Comparison of ENCODE assay signal across 8 mouse cellular contexts in genomic region chr7:99140511-99140910, GRCm38 (mm10). TPM values are rescaled to one million over a fixed set of nuclear protein-coding genes. Genes with fewer than 3 reads are reported as not detected.
A peak's percentile ranks its signal among the peaks of the same experiment; 100 is the strongest.
DNase-seq lines count a peak whose midpoint lies in the region; ATAC-seq and TF ChIP-seq lines count a peak whose summit lies in the region.

No protein-coding gene starts in this region.

- no peak for TF ChIP-seq CTCF in layer of hippocampus, adult 2 months (conservative IDR thresholded peaks at IDR 0.05)
- TF ChIP-seq CTCF in liver, embryonic 14.5 days (IDR thresholded peaks at IDR 0.05; ENCODE audit: low read depth) = no peak

- WGBS in forebrain, embryonic 12.5 days = 0% methylated on average over 20 of the region's 39 CpGs
- WGBS in liver, embryonic 14.5 days (ENCODE audit: insufficient replicate concordance) = under 1% methylated on average over 39 of the region's 39 CpGs

- H3K36me3 ChIP-seq in forebrain, embryonic 12.5 days (replicated peaks) = no peaks in the 10 kb centered on the region
- no peaks in the 10 kb centered on the region for H3K36me3 ChIP-seq in liver, embryonic 14.5 days (replicated peaks; ENCODE audit: control insufficient read depth, insufficient read depth, low read depth)

- H3K4me1 ChIP-seq in forebrain, embryonic 12.5 days = peaks cover 21% of the 10 kb centered on the region
- peaks cover 13 to 17% of the 10 kb centered on the region in 2 experiments for H3K4me1 ChIP-seq in liver, embryonic 14.5 days (replicated peaks; ENCODE audit: control insufficient read depth in 2 of 2, insufficient read depth in 2 of 2, low read length in 1 of 2)

- DNase-seq in layer of hippocampus, adult 2 months (ENCODE audit: low spot score in 2 of 2) = no peak
- DNase-seq in layer of hippocampus, adult 11-12 months (ENCODE audit: low spot score) = no peak
- DNase-seq in R1 (ENCODE audit: low read depth, low spot score) = peak; percentile 37
- DNase-seq in liver, embryonic 14.5 days (ENCODE audit: low read depth in 3 of 3, low spot score in 3 of 3) = no peak
- DNase-seq in layer of hippocampus, adult 9-11 months = no peak
- no peak for DNase-seq in layer of hippocampus, adult 8-10 months (ENCODE audit: low spot score in 2 of 2)

- H3K4me3 ChIP-seq in layer of hippocampus, adult 2 months = peak overlapping the region; percentile 92
- H3K4me3 ChIP-seq in forebrain, embryonic 12.5 days (replicated peaks) = peak overlapping the region; percentile 94
- peak overlapping the region; percentile 86 to 90 for H3K4me3 ChIP-seq in liver, embryonic 14.5 days (ENCODE audit: insufficient read depth in 1 of 2, low read depth in 2 of 2, low read length in 2 of 2)

- no peak for TF ChIP-seq EP300 in liver, embryonic 14.5 days (IDR thresholded peaks at IDR 0.05; ENCODE audit: low read depth)

- H3K9me3 ChIP-seq in forebrain, embryonic 12.5 days = no peaks in the 10 kb centered on the region
- H3K9me3 ChIP-seq in liver, embryonic 14.5 days (ENCODE audit: control insufficient read depth, low read length) = no peaks in the 10 kb centered on the region

- peak overlapping the region; percentile 72 for H3K4me2 ChIP-seq in forebrain, embryonic 12.5 days
- peak overlapping the region; percentile 91 for H3K4me2 ChIP-seq in liver, embryonic 14.5 days (ENCODE audit: low read depth)

- no peak for ATAC-seq in forebrain, embryonic 12.5 days (ENCODE audit: low FRiP score)
- ATAC-seq in liver, embryonic 14.5 days (ENCODE audit: insufficient read depth) = peak; percentile 4; the same call in 1 of the 2 replicates
- ATAC-seq in granulocyte monocyte progenitor cell, adult 5-6 weeks (replicated peaks; ENCODE audit: poor library complexity, severe bottlenecking) = no peak

- peak overlapping the region; percentile 90 for H3K9ac ChIP-seq in forebrain, embryonic 12.5 days
- peak overlapping the region; percentile 89 for H3K9ac ChIP-seq in liver, embryonic 14.5 days (replicated peaks)

- 0 out of 2 replicates have a peak, but pooled peaks cover 2% of the 10 kb centered on the region for H3K27me3 ChIP-seq in forebrain, embryonic 12.5 days
- no peaks in the 10 kb centered on the region for H3K27me3 ChIP-seq in liver, embryonic 14.5 days (ENCODE audit: control insufficient read depth, insufficient read depth, low read length)

- peak overlapping the region; percentile 92 for H3K27ac ChIP-seq in layer of hippocampus, adult 2 months
- peak overlapping the region; percentile 87 for H3K27ac ChIP-seq in forebrain, embryonic 12.5 days
- H3K27ac ChIP-seq in liver, embryonic 14.5 days = peak overlapping the region; percentile 42; the same call in 1 of the 2 replicates

RNA-seq across cellular contexts. Expression of gene Uvrag, which starts 0.4 kb away (rescaled TPM):
- total RNA-seq in layer of hippocampus, adult 2 months (2021) = 10 to 100 TPM; 48.9 to 52.4 TPM
- 14.8 and 16.1 TPM in 2 replicates for polyA plus RNA-seq in forebrain, embryonic 12.5 days (2016; fragmentation: Nextera tagmentation; extraction: Ambion mirVana)
- polyA plus RNA-seq in liver, embryonic 14.5 days (2012; rRNA removed) = 2.4 and 3.9 TPM in 2 replicates
- 5.7 and 7.4 TPM in 2 replicates for polyA plus RNA-seq in liver, embryonic 14.5 days (2014; fragmentation: Nextera tagmentation; extraction: Ambion mirVana)
- total RNA-seq in layer of hippocampus, adult 8-10 months (2022) = 10 to 100 TPM; 41.6 to 54.7 (median 52.8) TPM
- 25.7 and 31.0 TPM in 2 replicates for total RNA-seq in granulocyte monocyte progenitor cell, adult 5-6 weeks (2014; fragmentation: Nextera tagmentation)
- total RNA-seq in granulocyte monocyte progenitor cell, adult 5-6 weeks (2017) = 26.8 and 38.7 TPM in 2 replicates

RNA-seq across cellular contexts. Expression of gene Dgat2, which starts 42.0 kb away (rescaled TPM):
- 100 to 1,000 TPM; 111 TPM for total RNA-seq in layer of hippocampus, adult 2 months (2021)
- polyA plus RNA-seq in forebrain, embryonic 12.5 days (2016; fragmentation: Nextera tagmentation; extraction: Ambion mirVana) = 8.4 and 8.6 TPM in 2 replicates
- 44.0 and 50.0 TPM in 2 replicates for polyA plus RNA-seq in liver, embryonic 14.5 days (2012; rRNA removed)
- 66.8 and 80.0 TPM in 2 replicates for polyA plus RNA-seq in liver, embryonic 14.5 days (2014; fragmentation: Nextera tagmentation; extraction: Ambion mirVana)
- total RNA-seq in layer of hippocampus, adult 8-10 months (2022) = 10 to 100 TPM; 80.9 to 89.3 (median 85.5) TPM
- total RNA-seq in granulocyte monocyte progenitor cell, adult 5-6 weeks (2014; fragmentation: Nextera tagmentation) = 9.6 and 13.9 TPM in 2 replicates
- total RNA-seq in granulocyte monocyte progenitor cell, adult 5-6 weeks (2017) = 6.7 and 7.9 TPM in 2 replicates

Comparison
In these comparisons a context has a peak if more than half of its experiments do, and no peak if none do; other contexts are left out.
1. H3K27ac ChIP-seq: peak in every context shown above with its lines; median percentile 92 in layer of hippocampus, adult 2 months; 87 in forebrain, embryonic 12.5 days; 42 in liver, embryonic 14.5 days.
2. RNA of gene Dgat2, which starts 42.0 kb away (total RNA-seq): 111 TPM in layer of hippocampus, adult 2 months and 80.9 to 89.3 TPM in layer of hippocampus, adult 8-10 months; 6.7 to 13.9 TPM in granulocyte monocyte progenitor cell, adult 5-6 weeks; every median in the first group is over 4 times any median in the second.
3. Peak in every context shown above with its lines, with median percentiles within 50 percentile points of each other: H3K4me3 ChIP-seq.